Mouse (Mus musculus) hindbrain, embryonic 12.5 days (tissue): ENCODE results near the gene Dchs2. TPM values are rescaled to one million over a fixed set of nuclear protein-coding genes. Genes with fewer than 3 reads are reported as not detected.

Experiments used
- ATAC-seq: fragments of 200-750 bp; cut with Nextera tagmentation; 2 replicates; pipeline ENCODE4 v1.8.0; 2017; ENCODE audit warnings: moderate TSS enrichment; ENCODE audit not compliant: low FRiP score
- H3K27ac ChIP-seq: fragments of 300-500 bp; sonication (generic); 2 replicates; pipeline ENCODE4 v1.5.1; 2016; ENCODE audit warnings: mild to moderate bottlenecking
- H3K27me3 ChIP-seq: fragments of 300-500 bp; sonication (generic); 2 replicates; pipeline ENCODE4 v1.6.1; 2016; ENCODE audit warnings: mild to moderate bottlenecking
- H3K36me3 ChIP-seq: fragments of 300-500 bp; sonication (generic); 2 replicates; pipeline ENCODE4 v1.6.1; 2016; ENCODE audit warnings: mild to moderate bottlenecking
- H3K4me1 ChIP-seq: fragments of 300-500 bp; sonication (generic); 2 replicates; pipeline ENCODE4 v1.6.1; 2016
- H3K4me2 ChIP-seq: fragments of 300-500 bp; sonication (generic); replicated peaks from 2 replicates; pipeline ENCODE4 v1.6.1; 2016; ENCODE audit warnings: mild to moderate bottlenecking
- H3K4me3 ChIP-seq: fragments of 300-500 bp; sonication (generic); 2 replicates; pipeline ENCODE4 v1.5.1; 2016; ENCODE audit warnings: mild to moderate bottlenecking
- H3K9ac ChIP-seq: fragments of 300-500 bp; sonication (generic); 2 replicates; pipeline ENCODE4 v1.6.1; 2016; ENCODE audit warnings: mild to moderate bottlenecking, moderate library complexity
- H3K9me3 ChIP-seq: fragments of 300-500 bp; sonication (generic); replicated peaks from 2 replicates; pipeline ENCODE4 v1.6.1; 2016; ENCODE audit warnings: mild to moderate bottlenecking
- WGBS: fragments of 180-500 bp; shearing (Covaris S2); methylation state at CpG from one replicate; pipeline ENCODE4 v1.1.7; 2016; 5-methylcytosine and 5-hydroxymethylcytosine counted together
- polyA plus RNA-seq: library from polyadenylated mRNA; unstranded; fragments of >200 nt; fragmentation: Nextera tagmentation; extraction: Ambion mirVana; gene quantifications from 2 replicates; pipeline ENCODE4 v1.2.1, GENCODE M21; 2016

The Dchs2 gene
- polyA plus RNA-seq, 1 experiment from 2014 or later = 1.3 TPM

DNA sequence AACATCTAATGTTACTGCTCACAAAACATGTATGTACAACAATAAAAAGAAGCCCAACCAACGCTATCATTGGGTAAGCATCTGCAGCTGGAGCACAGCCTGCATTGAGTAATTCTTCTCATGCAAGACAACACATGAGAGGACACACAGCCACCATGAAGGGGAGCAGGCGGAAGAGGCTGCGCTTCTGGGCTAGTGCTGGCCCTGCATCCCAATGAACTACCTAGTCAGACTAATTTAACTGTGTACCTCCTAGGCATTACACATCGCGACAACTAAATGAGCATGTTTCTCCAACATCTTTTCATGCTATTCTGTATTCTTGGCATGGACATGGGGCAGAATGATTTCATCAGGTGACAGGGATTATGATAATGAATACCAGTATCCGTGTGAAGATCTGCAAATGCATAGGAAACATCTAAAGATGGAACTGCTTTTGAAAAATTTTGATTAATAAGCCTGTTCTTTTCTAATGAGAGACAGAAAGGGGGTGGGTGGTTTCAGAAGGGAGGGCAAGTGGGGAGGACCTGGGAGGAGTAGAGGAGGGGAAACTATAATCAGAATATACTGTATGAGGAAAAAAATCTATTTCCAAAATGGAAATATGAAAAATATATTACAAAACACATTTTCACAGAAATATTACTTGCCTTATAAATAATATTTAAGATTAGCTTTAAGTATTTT lies 33.9 kb downstream of the Dchs2 start:
- ATAC-seq = no peak; the same call in 1 of the 2 replicates
- no peak overlapping the region for H3K27ac ChIP-seq
- no peak overlapping the region for H3K9ac ChIP-seq
- WGBS = 72% methylated on average over 6 of the region's 6 CpGs
- H3K36me3 ChIP-seq = no peaks in the 10 kb centered on the region
- no peak overlapping the region for H3K4me3 ChIP-seq
- no peaks in the 10 kb centered on the region for H3K9me3 ChIP-seq
- no peak overlapping the region for H3K4me2 ChIP-seq
- H3K4me1 ChIP-seq = no peaks in the 10 kb centered on the region
- H3K27me3 ChIP-seq = no peaks in the 10 kb centered on the region

DNA sequence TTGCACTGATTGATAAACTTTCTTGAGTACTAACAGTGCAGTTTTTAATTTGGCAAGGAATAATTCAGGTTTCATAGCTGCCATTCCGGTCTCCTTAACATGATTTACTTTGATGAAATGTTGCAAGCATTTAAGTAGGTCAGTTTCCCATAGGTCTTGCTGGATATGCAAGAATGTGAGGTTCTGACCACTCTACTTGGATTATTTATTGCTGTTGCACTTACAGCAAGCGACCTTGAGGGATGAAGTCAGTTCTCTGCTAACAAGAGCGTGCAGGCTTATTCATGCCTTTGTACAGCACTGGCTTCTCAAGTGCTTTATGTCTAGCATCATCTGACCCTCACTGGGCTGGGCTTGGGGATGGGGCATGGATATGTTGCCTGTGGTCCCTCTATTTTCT lies 35.9 kb downstream of the Dchs2 start:
- H3K4me3 ChIP-seq = no peak overlapping the region
- no peak for ATAC-seq
- WGBS = 89% methylated on average over 3 of the region's 3 CpGs

DNA sequence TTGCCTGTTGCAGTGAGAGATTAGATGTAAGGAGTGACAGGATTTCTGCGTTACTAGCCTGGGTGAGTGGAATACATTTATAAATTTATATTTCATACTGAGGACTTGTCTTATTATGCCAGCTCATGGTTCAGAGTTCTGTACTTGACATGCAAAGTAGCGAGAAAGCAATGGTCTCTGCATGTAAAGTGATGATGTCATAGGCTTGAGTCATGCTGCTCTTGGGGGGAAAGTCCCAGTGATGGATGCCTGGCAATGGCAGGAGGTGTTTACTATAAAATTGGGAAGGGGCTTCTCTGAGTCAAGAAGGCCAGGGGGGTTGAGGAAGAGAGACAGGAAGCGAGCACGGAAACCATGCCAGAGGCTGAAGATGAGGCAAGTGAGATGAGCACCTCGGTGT lies 57.8 kb downstream of the Dchs2 start:
- no peaks in the 10 kb centered on the region for H3K27me3 ChIP-seq
- WGBS = 94% methylated on average over 5 of the region's 5 CpGs
- no peak overlapping the region for H3K4me3 ChIP-seq
- no peak overlapping the region for H3K27ac ChIP-seq
- no peaks in the 10 kb centered on the region for H3K9me3 ChIP-seq
- no peak for ATAC-seq
- H3K4me2 ChIP-seq = no peak overlapping the region
- no peaks in the 10 kb centered on the region for H3K4me1 ChIP-seq
- H3K36me3 ChIP-seq = no peaks in the 10 kb centered on the region
- H3K9ac ChIP-seq = no peak overlapping the region

More for the DNA sequence above, 35.9 kb downstream of the Dchs2 start:
- H3K4me1 ChIP-seq = no peaks in the 10 kb centered on the region
- no peaks in the 10 kb centered on the region for H3K27me3 ChIP-seq
- no peak overlapping the region for H3K4me2 ChIP-seq
- H3K9me3 ChIP-seq = no peaks in the 10 kb centered on the region
- no peak overlapping the region for H3K27ac ChIP-seq
- H3K9ac ChIP-seq = no peak overlapping the region
- no peaks in the 10 kb centered on the region for H3K36me3 ChIP-seq

DNA sequence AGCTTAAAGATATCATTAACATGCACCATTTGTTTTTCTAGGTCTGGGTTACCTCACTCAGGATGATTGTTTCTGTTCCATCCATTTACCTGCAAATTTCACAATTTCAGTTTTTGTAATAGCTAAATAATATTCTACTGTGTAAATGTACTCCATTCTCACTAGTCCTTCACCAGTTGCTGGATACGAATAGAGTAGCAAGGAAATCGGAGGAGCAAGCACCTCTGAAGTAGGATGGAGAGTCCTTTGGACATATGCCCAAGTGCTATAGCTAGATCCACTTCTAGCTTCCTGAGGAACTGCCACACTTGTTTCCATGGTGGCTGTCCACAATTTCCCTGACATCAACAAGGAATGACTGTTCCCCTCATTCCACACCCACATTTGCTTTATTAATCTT lies 63.5 kb downstream of the Dchs2 start:
- Histone ChIP-seq H3K4me3 (no peak overlapping the region), H3K9me3 (no peaks in the 10 kb centered on the region), H3K4me1 (no peaks in the 10 kb centered on the region), H3K9ac (no peak overlapping the region), H3K27ac (no peak overlapping the region), H3K36me3 (no peaks in the 10 kb centered on the region), H3K27me3 (no peaks in the 10 kb centered on the region), H3K4me2 (no peak overlapping the region)
- 93% methylated on average over 2 of the region's 2 CpGs for WGBS
- no peak for ATAC-seq

DNA sequence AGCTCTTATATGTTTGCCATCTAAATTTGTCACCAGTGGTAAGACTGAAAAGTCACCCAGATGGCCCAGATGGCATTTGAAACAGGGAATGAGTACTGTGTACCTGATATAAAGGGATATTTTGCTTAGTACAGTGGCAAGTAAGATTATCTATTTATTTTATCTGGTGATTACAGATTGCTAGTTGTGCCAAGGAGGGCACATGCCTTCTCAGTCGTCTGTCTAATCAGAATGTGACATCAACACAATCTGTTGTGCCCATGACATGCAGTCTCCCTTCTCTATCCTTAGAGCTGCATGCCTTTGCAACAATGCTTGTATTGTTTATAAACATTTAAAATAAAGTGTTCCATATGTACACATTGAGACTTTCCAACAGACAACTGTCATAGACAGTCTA lies 64.7 kb downstream of the Dchs2 start:
- Histone ChIP-seq H3K4me2 (no peak overlapping the region), H3K27me3 (no peaks in the 10 kb centered on the region), H3K27ac (no peak overlapping the region), H3K9me3 (no peaks in the 10 kb centered on the region), H3K9ac (no peak overlapping the region), H3K4me3 (no peak overlapping the region), H3K36me3 (no peaks in the 10 kb centered on the region), H3K4me1 (no peaks in the 10 kb centered on the region)
- no peak for ATAC-seq
- WGBS = 81% methylated on average over 1 of the region's 1 CpGs

DNA sequence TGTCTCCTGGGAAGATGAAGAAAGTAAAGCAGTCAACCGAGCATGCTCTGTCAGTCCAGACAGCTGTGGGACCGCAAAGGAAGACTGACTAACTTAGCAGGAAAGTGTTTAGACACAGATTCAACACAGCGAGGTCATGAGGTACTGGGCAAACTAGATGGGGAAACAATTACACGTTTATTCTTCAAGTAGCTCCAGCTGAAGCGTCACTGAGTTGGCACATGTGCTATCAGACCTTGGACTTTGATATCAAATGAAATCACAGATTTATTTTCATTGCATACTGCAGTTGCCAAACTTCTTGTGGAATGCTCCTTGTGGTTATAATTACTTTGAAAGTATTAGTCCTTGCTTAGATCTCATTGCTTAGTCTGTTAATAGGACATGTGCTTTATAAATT lies 67.2 kb downstream of the Dchs2 start:
- 70% methylated on average over 5 of the region's 5 CpGs for WGBS
- ATAC-seq = no peak
- no peaks in the 10 kb centered on the region for H3K9me3 ChIP-seq

DNA sequence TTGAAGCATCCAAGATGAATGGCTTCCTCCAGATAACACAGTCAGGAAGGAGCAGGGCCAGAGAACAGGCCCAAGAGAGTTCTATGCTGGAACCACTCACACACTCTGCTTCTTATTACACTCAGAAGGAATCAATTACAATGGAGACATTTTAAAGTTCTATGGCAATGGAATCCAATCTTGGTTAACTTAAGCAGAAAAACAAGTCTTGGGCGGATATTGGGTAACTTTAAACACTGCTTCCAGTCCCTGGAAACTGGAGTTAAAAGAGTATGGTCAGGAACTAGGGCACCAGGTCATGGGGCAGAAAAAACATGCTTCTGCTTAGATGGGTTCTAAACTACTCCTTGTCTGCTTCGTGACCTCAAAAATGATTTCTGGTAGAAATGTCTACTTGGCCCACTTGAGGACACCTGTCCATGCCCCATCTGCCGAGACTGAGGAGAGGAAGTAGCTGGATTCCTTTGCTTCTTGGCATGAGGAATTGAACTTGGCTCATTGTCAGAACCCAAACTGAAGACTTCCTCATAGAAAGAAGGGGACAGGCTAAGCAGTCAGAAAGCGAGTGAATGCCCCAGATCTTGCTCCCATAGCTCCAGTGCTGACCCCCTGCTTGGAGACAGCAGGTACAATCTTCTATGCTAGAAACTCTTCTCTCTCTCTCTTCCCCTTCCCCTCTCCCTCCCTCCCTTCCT lies 73.7 kb downstream of the Dchs2 start:
- ATAC-seq = no peak
- H3K4me1 ChIP-seq = no peaks in the 10 kb centered on the region
- peaks cover 4% of the 10 kb centered on the region for H3K9me3 ChIP-seq
- H3K9ac ChIP-seq = no peak overlapping the region
- no peaks in the 10 kb centered on the region for H3K27me3 ChIP-seq
- no peak overlapping the region for H3K4me3 ChIP-seq
- no peak overlapping the region for H3K4me2 ChIP-seq
- H3K36me3 ChIP-seq = no peaks in the 10 kb centered on the region
- WGBS = 71% methylated on average over 4 of the region's 4 CpGs
- H3K27ac ChIP-seq = no peak overlapping the region

More for the DNA sequence above, 67.2 kb downstream of the Dchs2 start:
- H3K9ac ChIP-seq = no peak overlapping the region
- no peak overlapping the region for H3K4me3 ChIP-seq
- no peak overlapping the region for H3K27ac ChIP-seq
- H3K36me3 ChIP-seq = no peaks in the 10 kb centered on the region
- no peaks in the 10 kb centered on the region for H3K27me3 ChIP-seq
- H3K4me2 ChIP-seq = no peak overlapping the region
- H3K4me1 ChIP-seq = no peaks in the 10 kb centered on the region

DNA sequence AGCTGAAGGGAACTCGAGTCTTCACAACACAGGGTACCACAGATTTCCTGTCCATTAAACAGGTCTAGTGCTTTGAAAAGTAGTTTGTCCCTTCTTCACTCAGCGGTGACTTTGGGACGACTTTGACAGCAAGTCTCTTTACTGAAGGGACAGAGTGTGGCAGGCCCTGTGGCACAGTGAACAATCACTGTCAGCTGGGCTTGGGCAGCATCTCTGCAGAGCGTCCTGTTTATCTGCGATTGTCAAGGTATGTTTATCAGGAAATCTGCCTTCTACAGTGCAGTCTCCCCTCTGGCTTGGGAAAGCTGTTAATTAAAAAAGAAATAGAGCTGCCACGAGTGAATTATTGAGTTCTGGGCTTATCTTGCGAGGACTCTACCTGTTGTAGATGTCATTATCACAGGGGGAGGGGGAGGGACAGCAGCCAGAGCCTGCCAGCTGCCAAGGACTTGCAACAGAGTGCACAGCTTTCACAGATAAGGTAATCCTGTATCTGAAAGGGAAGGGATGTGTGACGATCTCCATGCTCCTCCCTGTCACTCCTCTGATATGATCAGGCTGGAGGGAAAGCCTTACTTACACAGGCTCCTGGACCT lies 77.4 kb downstream of the Dchs2 start:
- Histone ChIP-seq H3K9me3 (peaks cover 4% of the 10 kb centered on the region), H3K36me3 (no peaks in the 10 kb centered on the region), H3K4me2 (no peak overlapping the region), H3K27me3 (no peaks in the 10 kb centered on the region), H3K4me3 (no peak overlapping the region), H3K27ac (no peak overlapping the region), H3K9ac (no peak overlapping the region), H3K4me1 (peaks cover 6% of the 10 kb centered on the region)
- ATAC-seq = no peak
- 58% methylated on average over 8 of the region's 8 CpGs for WGBS

DNA sequence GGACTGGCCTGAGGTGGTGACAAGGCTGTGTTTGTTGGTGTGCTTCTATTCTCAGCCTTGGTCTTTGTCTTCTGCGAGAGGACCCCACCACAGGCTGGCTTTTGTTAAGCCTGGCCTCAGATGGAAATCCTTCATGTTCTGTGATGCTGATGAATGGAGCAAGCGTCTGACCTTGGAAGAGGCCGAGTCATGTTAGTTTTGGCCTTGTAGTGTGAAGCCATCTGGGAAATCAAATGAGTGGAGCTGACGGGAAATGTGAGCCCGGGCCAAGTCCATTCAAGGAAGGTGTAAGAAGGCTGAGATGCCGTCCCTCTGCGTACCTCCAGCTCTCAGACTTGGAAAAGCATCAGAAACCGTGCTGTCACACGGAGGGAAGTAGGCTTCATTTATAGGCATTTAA lies 81.9 kb downstream of the Dchs2 start:
- Histone ChIP-seq H3K9me3 (no peaks in the 10 kb centered on the region), H3K9ac (no peak overlapping the region), H3K36me3 (no peaks in the 10 kb centered on the region), H3K27ac (no peak overlapping the region), H3K4me2 (no peak overlapping the region), H3K4me3 (no peak overlapping the region), H3K27me3 (no peaks in the 10 kb centered on the region), H3K4me1 (peaks cover 16% of the 10 kb centered on the region)
- no peak for ATAC-seq
- WGBS = 48% methylated on average over 9 of the region's 9 CpGs

DNA sequence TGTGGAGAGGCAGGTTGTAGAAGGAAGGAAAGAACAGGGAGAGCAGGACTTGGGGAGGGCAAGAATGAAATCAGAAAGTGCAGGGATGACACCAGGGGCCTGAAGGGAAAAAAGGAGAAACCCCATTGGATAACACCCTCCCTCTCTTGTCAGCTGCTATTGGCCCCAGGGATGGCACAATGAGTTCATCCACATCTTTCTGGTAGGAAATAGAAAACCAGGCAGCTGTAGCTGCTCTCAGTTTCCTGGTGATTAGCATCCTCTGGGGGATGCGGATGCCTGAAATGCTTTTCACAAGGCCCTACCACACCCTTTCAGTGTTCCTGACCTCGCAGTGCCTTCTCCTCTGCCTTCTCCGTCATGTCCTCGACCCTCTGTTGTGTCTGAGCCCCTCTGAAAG lies 82.5 kb downstream of the Dchs2 start:
- ATAC-seq = no peak

DNA sequence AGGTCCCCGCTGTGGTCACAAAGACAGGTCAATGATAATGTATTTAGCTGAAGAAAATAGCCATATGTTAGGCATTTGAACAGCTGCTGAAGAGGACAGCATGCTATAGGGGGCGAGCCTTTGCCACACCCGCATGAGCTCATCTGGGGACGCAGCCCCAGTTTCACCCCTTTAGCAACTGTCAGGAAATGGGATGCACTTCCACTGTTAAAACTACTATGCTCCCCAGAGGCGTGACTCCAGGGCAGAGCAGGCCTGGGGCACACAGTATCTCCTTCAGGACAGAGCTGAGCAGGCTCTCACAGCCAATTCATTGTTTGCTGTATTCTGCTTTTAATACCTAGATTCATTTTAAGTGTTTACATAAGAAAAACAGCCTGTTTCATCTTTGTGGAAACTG lies 84.2 kb downstream of the Dchs2 start:
- H3K27ac ChIP-seq = no peak overlapping the region

More for the DNA sequence above, 82.5 kb downstream of the Dchs2 start:
- Histone ChIP-seq H3K27me3 (no peaks in the 10 kb centered on the region), H3K9ac (no peak overlapping the region), H3K4me2 (no peak overlapping the region), H3K27ac (no peak overlapping the region), H3K4me1 (peaks cover 16% of the 10 kb centered on the region), H3K36me3 (no peaks in the 10 kb centered on the region), H3K9me3 (no peaks in the 10 kb centered on the region), H3K4me3 (no peak overlapping the region)
- 46% methylated on average over 4 of the region's 4 CpGs for WGBS

DNA sequence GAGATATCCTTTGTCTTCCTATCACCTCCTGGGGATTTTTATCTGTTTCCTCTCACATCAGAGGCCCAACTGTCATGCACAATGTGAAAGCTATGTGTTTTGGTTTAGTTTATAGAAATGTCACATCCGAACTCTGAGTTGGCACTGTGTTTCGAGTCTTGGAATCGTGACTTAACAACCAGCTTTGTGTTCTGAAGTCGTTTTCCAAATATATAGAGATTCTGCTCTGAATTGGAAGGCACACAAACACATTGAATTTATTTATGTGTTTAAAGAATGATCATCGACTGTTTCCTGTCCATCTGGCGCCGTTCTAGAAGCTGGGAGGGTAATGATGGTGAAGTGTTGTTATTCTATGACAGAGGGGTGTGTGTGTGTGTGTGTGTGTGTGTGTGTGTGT lies 84.8 kb downstream of the Dchs2 start:
- no peak overlapping the region for H3K4me2 ChIP-seq
- no peak for ATAC-seq

More for the DNA sequence above, 84.2 kb downstream of the Dchs2 start:
- no peak overlapping the region for H3K9ac ChIP-seq
- no peak overlapping the region for H3K4me2 ChIP-seq
- H3K36me3 ChIP-seq = no peaks in the 10 kb centered on the region
- no peak for ATAC-seq
- H3K9me3 ChIP-seq = no peaks in the 10 kb centered on the region
- WGBS = 70% methylated on average over 5 of the region's 5 CpGs
- H3K27me3 ChIP-seq = no peaks in the 10 kb centered on the region
- H3K4me3 ChIP-seq = no peak overlapping the region
- H3K4me1 ChIP-seq = peaks cover 16% of the 10 kb centered on the region

More for the DNA sequence above, 84.8 kb downstream of the Dchs2 start:
- no peak overlapping the region for H3K4me3 ChIP-seq
- no peak overlapping the region for H3K9ac ChIP-seq
- H3K9me3 ChIP-seq = no peaks in the 10 kb centered on the region
- peaks cover 16% of the 10 kb centered on the region for H3K4me1 ChIP-seq
- no peak overlapping the region for H3K27ac ChIP-seq
- no peaks in the 10 kb centered on the region for H3K27me3 ChIP-seq
- WGBS = 73% methylated on average over 7 of the region's 7 CpGs
- no peaks in the 10 kb centered on the region for H3K36me3 ChIP-seq
